Mouse (Mus musculus) liver, adult 2 months (tissue): ENCODE measurements around the gene 9330161L09Rik.

ENCODE experiments used
- CTCF ChIP-seq: fragments of 200-500 bp; IDR thresholded peaks from 2 replicates; pipeline ENCODE4 v1.5.1; 2011; ENCODE audit warnings: low read depth, low read length, control low read depth
- POLR2A ChIP-seq: fragments of 200-500 bp; IDR thresholded peaks from 2 replicates; pipeline ENCODE4 v1.6.1; 2011; ENCODE audit warnings: low read length, control low read depth; ENCODE audit not compliant: insufficient read depth; ENCODE audit errors: extremely low read depth

- no peak for TF ChIP-seq POLR2A
- TF ChIP-seq CTCF = no peak
These were observed 45.7 kb upstream of the 9330161L09Rik start for GRCm38 (mm10) chr12:103453361-103453760.
